Mouse (Mus musculus) liver, adult 2 months (tissue): ENCODE data around the gene Rrp7a.

Experiments used
- CTCF ChIP-seq: fragments of 200-500 bp; IDR thresholded peaks from 2 replicates; pipeline ENCODE4 v1.5.1; 2011; ENCODE audit warnings: low read depth, low read length, control low read depth
- POLR2A ChIP-seq: fragments of 200-500 bp; IDR thresholded peaks from 2 replicates; pipeline ENCODE4 v1.6.1; 2011; ENCODE audit warnings: low read length, control low read depth; ENCODE audit not compliant: insufficient read depth; ENCODE audit errors: extremely low read depth

DNA sequence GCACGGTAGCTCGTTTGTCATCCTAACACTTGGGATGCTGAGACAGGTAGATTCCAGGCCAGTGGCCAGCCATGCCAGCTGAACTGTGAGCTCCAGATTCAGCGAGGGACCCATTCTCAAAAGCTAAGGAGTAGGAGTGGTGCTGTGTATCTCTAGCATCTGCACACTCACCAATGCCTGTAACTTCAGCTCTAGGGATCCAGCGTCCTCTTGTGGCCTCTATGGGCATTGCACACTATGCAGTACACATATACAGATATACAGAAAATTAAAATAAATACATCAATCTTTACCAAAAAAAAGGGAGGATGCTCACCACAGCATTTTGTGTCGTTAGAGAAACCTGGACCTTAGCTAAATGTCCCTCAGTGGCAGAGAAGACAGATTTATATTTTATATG lies 50.8 kb downstream of the Rrp7a start:
- TF ChIP-seq CTCF, result no peak
- TF ChIP-seq POLR2A, result no peak
